Mouse (Mus musculus): ENCODE measurements around the gene Bmp6.

The Bmp6 gene

DNA sequence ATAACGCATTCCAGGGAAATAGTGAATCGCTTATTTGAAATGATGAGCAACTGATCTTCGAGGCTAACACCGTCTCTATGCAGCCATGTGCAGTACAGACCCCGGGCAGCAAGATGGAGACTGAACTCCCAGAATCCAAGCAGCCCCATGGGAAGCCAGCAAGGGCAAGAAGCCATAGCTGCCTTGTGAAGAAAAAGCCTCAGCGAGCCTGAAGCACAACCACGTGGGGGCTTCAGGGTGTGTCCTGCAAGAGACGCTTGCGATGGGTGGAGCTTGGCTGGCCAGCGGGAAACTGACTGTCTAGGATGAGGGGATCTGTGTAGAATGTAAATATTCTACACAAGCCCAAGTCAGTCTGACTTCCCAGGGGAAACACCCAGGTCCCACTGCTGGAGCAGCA is 167.1 kb downstream of the Bmp6 start:
- DNase-seq (ENCODE audit: low spot score in 2 of 2) = no peak

GRCm38 (mm10) chr13:38513921-38514320 is 169.0 kb downstream of the Bmp6 start:
- DNase-seq (ENCODE audit: low spot score in 2 of 2) = no peak

DNA sequence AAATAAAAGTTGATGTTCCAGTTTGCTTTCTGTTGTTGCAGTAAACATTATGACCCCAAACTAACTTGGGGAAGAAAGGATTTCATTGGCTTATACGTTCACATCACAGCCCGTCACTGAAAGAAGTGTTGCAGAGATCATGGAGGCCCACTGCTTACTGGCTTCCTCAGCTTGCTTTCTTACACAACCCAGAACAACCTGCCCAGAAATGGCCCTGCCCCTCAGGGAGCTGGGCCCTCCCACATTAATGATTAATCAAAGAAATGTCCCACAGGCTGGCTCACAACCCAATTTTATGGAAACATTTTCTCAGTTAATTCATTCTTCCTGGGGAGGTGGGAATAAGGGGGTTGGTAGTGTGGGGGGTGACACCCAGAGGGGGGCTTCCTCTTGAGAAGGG is 170.5 kb downstream of the Bmp6 start:
- no peak for DNase-seq (ENCODE audit: low spot score in 2 of 2)

DNA sequence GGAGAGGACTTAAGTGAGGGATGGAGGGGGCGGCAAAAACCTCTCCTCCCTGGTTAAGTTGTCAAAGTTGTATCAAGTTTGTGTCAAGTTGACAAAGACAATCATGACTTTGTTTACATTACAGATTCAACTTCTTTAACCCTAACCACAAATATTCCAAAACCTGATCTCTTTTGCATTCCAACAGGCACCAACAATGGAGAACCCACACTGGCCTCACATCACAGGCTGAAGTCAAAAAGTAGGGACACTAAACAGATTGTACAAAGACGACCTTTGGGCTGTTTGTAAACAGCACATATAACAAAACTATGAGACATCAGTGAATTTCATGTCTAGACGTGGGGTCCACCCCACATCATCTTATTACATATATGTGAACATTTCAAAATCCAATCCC is 170.9 kb downstream of the Bmp6 start:
- no peak for DNase-seq (ENCODE audit: low spot score in 2 of 2)

- DNase-seq (ENCODE audit: low spot score in 2 of 2) = no peak
Measured at GRCm38 (mm10) chr13:38516582-38516981, 171.7 kb downstream of the Bmp6 start.

GRCm38 (mm10) chr13:38520299-38520698 is 175.4 kb downstream of the Bmp6 start:
- DNase-seq (ENCODE audit: low spot score in 2 of 2) = no peak

DNA sequence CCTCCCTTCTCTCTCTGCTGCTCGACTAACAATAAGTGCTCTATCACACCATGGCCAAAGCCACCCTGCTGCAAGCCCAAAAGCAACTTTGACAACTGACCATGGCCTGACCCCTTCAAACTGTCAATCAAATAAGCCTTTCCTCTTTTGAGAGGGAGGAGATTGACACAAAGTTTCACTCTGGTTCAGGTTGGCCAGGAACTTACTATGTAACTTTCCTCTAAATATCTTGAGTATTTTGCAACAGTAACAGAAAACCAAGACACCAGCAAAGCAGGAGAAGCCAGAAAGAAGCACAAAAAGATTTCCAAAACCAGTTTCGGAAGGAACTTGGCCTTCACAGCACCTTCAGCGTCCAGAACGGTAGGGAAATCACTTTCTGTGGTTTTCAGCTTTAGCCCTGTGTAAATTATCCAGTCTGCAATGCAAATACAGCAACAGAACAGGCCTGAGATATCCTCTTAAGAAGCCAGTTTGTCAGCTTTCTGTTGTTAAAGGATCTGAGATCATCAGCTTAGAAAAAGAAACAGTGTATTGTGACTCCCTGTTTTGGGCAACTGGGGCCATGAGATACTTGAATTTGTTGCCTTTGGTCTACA is 177.2 kb downstream of the Bmp6 start:
- no peak for DNase-seq (ENCODE audit: low spot score in 2 of 2)

GRCm38 (mm10) chr13:38523231-38523630 is 178.3 kb downstream of the Bmp6 start:
- DNase-seq (ENCODE audit: low spot score in 2 of 2) = no peak

GRCm38 (mm10) chr13:38525261-38525660 is 180.4 kb downstream of the Bmp6 start:
- no peak for DNase-seq (ENCODE audit: low spot score in 2 of 2)

GRCm38 (mm10) chr13:38526116-38526515 is 181.2 kb downstream of the Bmp6 start:
- DNase-seq (ENCODE audit: low spot score in 2 of 2) = no peak

- DNase-seq (ENCODE audit: low spot score in 2 of 2) = no peak
Measured at GRCm38 (mm10) chr13:38527041-38527796, 182.3 kb downstream of the Bmp6 start.

GRCm38 (mm10) chr13:38527797-38528650 is 183.1 kb downstream of the Bmp6 start:
- DNase-seq (ENCODE audit: low spot score in 2 of 2) = peak in 1 of 2 experiments; percentile 76

DNA sequence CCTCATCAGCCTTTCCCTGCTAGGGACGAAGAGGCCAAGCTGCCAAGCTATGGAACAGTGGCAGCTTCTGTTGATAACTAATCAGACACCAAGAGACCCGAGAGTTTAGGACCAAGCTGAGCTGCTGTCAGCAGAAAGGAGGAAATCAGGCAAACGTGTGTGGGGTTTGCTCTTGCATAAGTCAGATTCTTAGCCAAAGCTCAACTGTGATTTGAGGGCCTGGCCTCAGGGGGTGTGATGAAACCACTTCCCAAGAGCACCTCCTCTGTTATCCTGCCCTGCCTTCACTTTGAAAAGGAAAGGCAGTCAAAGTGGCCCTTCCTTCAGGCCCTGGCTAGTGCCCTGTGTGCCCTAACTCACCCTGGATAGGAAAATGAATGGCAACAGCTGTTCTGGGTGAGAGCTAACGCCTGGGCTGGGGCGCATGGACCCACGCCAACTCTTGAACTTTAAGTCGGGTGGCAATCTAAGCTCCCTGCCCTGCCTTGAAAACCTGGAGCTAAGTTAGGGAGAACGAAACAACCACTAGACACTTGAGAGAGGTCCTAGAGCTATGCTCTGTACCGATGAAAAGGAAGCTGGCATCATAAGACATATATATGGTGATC is 183.9 kb downstream of the Bmp6 start, which contains the start of gene Txndc5:
Gene Txndc5 (minus strand): TSS at position 138 of the 608 bp plus-strand sequence.
- DNase-seq (ENCODE audit: low spot score in 2 of 2) = no peak

- no peak for DNase-seq (ENCODE audit: low spot score in 2 of 2)
Measured at GRCm38 (mm10) chr13:38529576-38529975, 184.7 kb downstream of the Bmp6 start.

- DNase-seq (ENCODE audit: low spot score in 2 of 2) = no peak
Measured at GRCm38 (mm10) chr13:38531498-38531897, 186.6 kb downstream of the Bmp6 start.

GRCm38 (mm10) chr13:38533461-38533860 is 188.6 kb downstream of the Bmp6 start:
- no peak for DNase-seq (ENCODE audit: low spot score in 2 of 2)

DNA sequence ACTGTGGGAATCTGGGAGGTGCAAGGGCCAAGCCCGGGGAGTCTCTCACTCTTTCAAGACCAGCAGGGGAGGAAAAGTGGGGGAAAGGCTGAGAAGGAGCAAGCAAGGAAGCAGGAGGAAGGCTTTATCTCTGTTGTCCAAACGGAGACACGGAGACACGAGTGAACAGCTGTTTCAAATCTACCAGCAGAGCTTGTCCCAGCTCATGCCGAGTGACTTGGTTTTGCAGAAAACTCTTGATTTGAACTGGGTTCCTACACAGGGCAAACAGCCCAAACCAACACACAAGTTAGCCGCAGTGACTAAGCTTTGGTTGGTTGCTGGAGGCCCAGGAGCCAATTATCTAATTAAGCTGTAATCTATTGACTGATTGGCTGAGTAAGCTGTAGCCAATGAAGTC is 189.1 kb downstream of the Bmp6 start:
- DNase-seq (ENCODE audit: low spot score in 2 of 2) = no peak

GRCm38 (mm10) chr13:38534731-38535130 is 189.8 kb downstream of the Bmp6 start:
- no peak for DNase-seq (ENCODE audit: low spot score in 2 of 2)

- no peak for DNase-seq (ENCODE audit: low spot score in 2 of 2)
Measured at GRCm38 (mm10) chr13:38537521-38537920, 192.6 kb downstream of the Bmp6 start.

- no peak for DNase-seq (ENCODE audit: low spot score in 2 of 2)
Measured at GRCm38 (mm10) chr13:38539192-38539900, 194.4 kb downstream of the Bmp6 start.

- no peak for DNase-seq (ENCODE audit: low spot score in 2 of 2)
Measured at GRCm38 (mm10) chr13:38543455-38544125, 198.7 kb downstream of the Bmp6 start.
